Mouse (Mus musculus) cerebellum, adult 2 months (tissue): ENCODE data around the gene 4921524J17Rik. TPM values are rescaled to one million over a fixed set of nuclear protein-coding genes. Genes with fewer than 3 reads are reported as not detected.
A peak's percentile ranks its signal among the peaks of the same experiment; 100 is the strongest.

Experiments used
- DNase-seq, 2 experiments: peaks; one replicate each; pipeline ENCODE4 v3.0.0; 2021
- H3K27ac ChIP-seq: fragments of 200-500 bp; 2 replicates; pipeline ENCODE4 v1.5.1; 2012; ENCODE audit warnings: low read length, control low read depth, inconsistent platforms; ENCODE audit not compliant: insufficient read depth
- H3K27me3 ChIP-seq: fragments of 200-500 bp; 2 replicates; pipeline ENCODE4 v1.6.1; 2012; ENCODE audit warnings: inconsistent platforms, mild to moderate bottlenecking, low read length, moderate library complexity; ENCODE audit not compliant: control insufficient read depth, insufficient read depth
- H3K4me1 ChIP-seq: fragments of 200-500 bp; 2 replicates; pipeline ENCODE4 v1.6.1; 2011; ENCODE audit warnings: low read length; ENCODE audit not compliant: control insufficient read depth, insufficient read depth
- H3K4me3 ChIP-seq: fragments of 200-500 bp; replicated peaks from 2 replicates; pipeline ENCODE3; 2011; ENCODE audit warnings: mild to moderate bottlenecking, low read depth, low read length, control low read depth; ENCODE audit not compliant: insufficient read depth
- CTCF ChIP-seq: fragments of 200-500 bp; IDR thresholded peaks from 2 replicates; pipeline ENCODE4 v1.5.1; 2011; ENCODE audit warnings: low read depth, mild to moderate bottlenecking, control low read depth, low read length, moderate library complexity, borderline replicate concordance; ENCODE audit not compliant: insufficient read depth
- POLR2A ChIP-seq: fragments of 200-500 bp; IDR thresholded peaks from 2 replicates; pipeline ENCODE4 v1.6.1; 2011; ENCODE audit warnings: low read length, control low read depth, borderline replicate concordance; ENCODE audit not compliant: insufficient read depth
- WGBS: fragments of 180-500 bp; shearing (Covaris S2); methylation state at CpG from one replicate; pipeline ENCODE4 v1.1.7; 2018; 5-methylcytosine and 5-hydroxymethylcytosine counted together
- polyA plus RNA-seq: library from polyadenylated mRNA; depleted of rRNA; stranded (reverse); fragments of >200 nt; gene quantifications from 2 replicates; pipeline ENCODE4 v1.2.3, GENCODE M21; 2012

The 4921524J17Rik gene
- polyA plus RNA-seq, 1 experiment: 13.8 TPM

DNA sequence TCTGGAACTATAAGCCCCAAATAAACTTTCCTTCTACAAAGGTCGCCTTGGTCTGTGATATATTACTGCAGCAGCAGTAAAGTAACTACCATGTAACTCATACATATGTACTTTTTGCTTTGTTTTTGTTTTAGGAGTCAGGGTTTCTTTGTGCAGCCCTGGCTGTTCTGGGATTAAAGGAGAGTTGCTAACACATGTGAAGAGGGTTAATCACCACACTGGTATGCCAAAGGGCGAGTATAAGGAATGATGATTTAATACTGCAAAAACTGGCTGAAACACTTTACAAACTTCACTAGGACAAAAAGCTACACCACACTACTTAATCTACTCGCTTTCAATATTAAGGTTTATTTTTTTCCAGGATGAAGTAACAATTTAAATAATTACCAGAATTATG lies 24.1 kb downstream of the 4921524J17Rik start:
- DNase-seq: no peak
- TF ChIP-seq POLR2A: no peak
- no peak for TF ChIP-seq CTCF
- whole genome bisulfite sequencing: 85% methylated on average over 3 of the region's 3 CpGs
- H3K27me3 ChIP-seq: no peaks in the 10 kb centered on the region
- no peak overlapping the region for H3K4me3 ChIP-seq
- H3K27ac ChIP-seq: no peak overlapping the region
- no peaks in the 10 kb centered on the region for H3K4me1 ChIP-seq

DNA sequence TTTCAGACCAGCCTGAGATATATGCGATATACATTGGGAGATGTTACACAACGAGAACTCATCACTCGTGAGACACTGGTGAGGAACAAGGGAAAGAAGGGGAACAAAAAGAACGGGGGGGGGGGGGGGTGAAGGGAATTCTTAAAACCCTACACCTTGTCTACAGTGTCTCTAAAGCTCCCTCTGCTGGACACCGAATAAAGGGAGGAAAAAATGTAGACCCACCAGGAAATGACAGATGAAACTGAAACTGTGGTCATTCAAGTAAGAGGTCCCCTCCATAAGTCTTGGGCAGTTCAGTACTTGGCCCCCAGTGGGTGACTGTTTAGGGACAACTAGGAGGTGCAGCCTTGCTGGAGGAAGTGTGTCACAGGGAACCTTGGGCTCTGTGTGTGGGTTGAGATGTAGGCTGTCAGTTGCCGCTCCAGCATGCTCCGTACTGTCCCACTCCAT lies 24.6 kb downstream of the 4921524J17Rik start:
- no peaks in the 10 kb centered on the region for H3K4me1 ChIP-seq
- H3K4me3 ChIP-seq: no peak overlapping the region
- no peak for DNase-seq
- no peaks in the 10 kb centered on the region for H3K27me3 ChIP-seq
- 66% methylated on average over 7 of the region's 7 CpGs for WGBS
- TF ChIP-seq POLR2A: no peak
- peak; percentile 13; the same call in 1 of the 2 replicates for TF ChIP-seq CTCF
- H3K27ac ChIP-seq: no peak overlapping the region

DNA sequence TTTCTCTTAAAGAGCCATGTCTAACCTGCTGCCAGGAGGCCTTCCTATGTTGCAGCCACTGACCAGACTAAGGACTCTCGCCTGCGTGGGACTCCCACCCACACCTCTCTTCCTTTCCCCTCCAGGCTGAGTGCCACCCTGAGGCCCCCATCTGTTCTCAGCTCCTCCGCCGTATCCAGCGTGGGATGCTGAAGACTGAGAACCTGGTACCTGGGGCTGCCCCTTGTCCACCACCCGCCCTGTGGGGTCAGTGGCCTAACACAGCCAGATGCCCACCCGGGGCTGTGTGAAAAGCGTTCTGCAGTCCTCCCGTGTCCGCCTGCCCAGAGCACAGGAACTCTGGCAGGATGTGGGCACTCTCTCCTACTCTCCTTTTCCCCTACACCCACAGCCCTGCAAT lies 26.7 kb downstream of the 4921524J17Rik start:
- H3K27me3 ChIP-seq: no peaks in the 10 kb centered on the region
- no peak for DNase-seq
- H3K4me1 ChIP-seq: no peaks in the 10 kb centered on the region
- TF ChIP-seq POLR2A (no peak), CTCF (no peak)
- 51% methylated on average over 10 of the region's 10 CpGs for WGBS
- H3K4me3 ChIP-seq: no peak overlapping the region
- no peak overlapping the region for H3K27ac ChIP-seq

DNA sequence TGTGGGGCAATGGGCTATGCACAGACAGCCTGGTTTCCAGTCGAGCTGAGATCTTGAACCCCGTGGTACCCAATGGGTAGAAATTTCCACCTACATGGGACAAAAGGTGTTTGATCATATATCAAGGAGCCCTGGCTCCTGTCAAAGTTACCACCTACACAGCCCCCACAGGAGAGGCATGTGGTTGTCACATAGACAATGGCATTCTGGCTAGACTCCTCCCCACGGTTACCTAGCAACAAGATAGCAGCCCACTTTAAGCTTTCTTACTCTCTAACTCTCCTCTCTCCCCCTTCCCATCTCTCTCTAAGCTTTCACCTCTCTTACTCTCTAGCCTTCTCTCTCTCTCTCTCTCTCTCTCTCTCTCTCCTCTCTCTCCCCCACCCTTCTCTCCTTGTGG lies 27.2 kb downstream of the 4921524J17Rik start:
- Histone ChIP-seq H3K27ac (no peak overlapping the region), H3K4me3 (no peak overlapping the region), H3K4me1 (no peaks in the 10 kb centered on the region), H3K27me3 (no peaks in the 10 kb centered on the region)
- 48% methylated on average over 3 of the region's 3 CpGs for WGBS
- TF ChIP-seq POLR2A (no peak), CTCF (no peak)
- DNase-seq: no peak

DNA sequence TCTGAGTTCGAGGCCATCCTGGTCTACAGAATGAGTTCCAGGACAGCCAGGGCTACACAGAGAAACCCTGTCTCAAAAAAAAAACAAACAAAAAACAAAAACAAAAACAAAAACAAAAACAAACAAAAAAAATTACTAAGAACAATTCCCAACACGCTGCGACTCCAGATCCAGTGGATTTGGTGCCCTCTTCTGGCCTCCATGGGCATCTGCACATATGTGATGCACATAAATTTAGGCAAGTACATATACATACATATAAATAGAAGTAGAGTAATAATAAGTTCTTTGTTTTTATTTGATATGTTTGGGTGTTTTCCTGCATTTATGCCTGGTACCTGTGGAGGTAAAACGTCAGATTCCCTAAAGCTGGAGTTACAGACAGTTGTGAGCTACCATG lies 34.1 kb downstream of the 4921524J17Rik start:
- no peak for DNase-seq
- 96% methylated on average over 4 of the region's 4 CpGs for WGBS
- Histone ChIP-seq H3K4me1 (no peaks in the 10 kb centered on the region), H3K27me3 (no peaks in the 10 kb centered on the region), H3K27ac (no peak overlapping the region), H3K4me3 (no peak overlapping the region)
- TF ChIP-seq CTCF: no peak
- no peak for TF ChIP-seq POLR2A

DNA sequence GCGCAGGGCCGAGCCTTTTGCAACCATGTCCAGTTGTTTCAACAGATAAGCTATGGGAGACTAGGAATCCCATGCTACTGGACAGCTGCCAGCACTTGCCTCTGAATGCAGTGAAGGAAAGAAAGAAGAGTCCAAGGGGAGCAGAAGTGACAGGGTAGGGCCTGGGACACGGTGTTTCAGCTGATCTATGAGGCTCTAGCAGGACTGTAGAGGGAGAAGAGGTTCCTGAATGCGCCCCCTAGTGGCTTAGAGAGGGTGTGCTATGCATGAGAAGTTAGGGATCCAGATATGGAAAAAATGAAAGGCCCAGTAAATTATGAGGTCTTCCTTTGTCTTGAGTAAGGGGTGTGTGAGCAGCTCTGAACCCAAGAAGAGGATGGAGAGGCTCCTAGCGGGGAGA lies 35.1 kb downstream of the 4921524J17Rik start:
- H3K27me3 ChIP-seq: no peaks in the 10 kb centered on the region
- DNase-seq: peak in 1 of 2 experiments; percentile 13
- H3K4me3 ChIP-seq: no peak overlapping the region
- H3K27ac ChIP-seq: no peak overlapping the region
- TF ChIP-seq POLR2A (no peak), CTCF (peak; percentile 47; the same call in 1 of the 2 replicates)
- no peaks in the 10 kb centered on the region for H3K4me1 ChIP-seq
- 44% methylated on average over 5 of the region's 5 CpGs for WGBS

DNA sequence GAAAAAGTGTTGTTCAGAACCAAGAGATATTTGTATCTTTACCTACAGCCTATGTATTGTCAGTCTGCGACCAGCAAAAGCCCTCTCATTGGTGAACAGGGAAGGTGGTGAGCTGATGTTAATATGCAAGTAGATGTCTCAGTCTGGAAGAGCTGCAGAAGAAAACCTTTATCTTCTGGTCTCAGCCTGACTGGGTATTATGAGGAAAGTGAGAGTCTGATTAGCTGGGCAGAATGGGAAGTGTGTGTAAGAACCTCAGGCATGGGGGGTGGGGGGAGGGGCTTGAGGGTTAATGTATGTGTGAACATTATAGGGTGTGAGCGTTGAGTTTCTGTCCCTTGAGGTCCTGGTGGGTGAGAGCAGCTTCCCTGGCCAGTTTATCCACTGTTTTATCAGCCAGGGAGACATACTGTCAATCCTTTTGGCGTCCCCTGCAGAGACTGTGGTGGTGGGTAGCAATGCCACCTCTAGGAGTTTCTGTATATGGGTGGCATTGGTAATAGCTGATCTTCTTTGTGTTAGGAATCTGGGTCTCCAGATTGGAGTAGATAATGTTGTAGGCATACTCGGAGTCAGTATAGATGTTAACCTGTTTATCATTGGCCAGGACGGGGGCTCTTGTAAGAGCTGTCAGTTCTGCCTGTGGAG lies 36.1 kb downstream of the 4921524J17Rik start:
- TF ChIP-seq CTCF (no peak), POLR2A (no peak)
- DNase-seq: no peak
- Histone ChIP-seq H3K4me1 (no peaks in the 10 kb centered on the region), H3K27ac (no peak overlapping the region), H3K4me3 (no peak overlapping the region), H3K27me3 (no peaks in the 10 kb centered on the region)
- 91% methylated on average over 5 of the region's 5 CpGs for WGBS

DNA sequence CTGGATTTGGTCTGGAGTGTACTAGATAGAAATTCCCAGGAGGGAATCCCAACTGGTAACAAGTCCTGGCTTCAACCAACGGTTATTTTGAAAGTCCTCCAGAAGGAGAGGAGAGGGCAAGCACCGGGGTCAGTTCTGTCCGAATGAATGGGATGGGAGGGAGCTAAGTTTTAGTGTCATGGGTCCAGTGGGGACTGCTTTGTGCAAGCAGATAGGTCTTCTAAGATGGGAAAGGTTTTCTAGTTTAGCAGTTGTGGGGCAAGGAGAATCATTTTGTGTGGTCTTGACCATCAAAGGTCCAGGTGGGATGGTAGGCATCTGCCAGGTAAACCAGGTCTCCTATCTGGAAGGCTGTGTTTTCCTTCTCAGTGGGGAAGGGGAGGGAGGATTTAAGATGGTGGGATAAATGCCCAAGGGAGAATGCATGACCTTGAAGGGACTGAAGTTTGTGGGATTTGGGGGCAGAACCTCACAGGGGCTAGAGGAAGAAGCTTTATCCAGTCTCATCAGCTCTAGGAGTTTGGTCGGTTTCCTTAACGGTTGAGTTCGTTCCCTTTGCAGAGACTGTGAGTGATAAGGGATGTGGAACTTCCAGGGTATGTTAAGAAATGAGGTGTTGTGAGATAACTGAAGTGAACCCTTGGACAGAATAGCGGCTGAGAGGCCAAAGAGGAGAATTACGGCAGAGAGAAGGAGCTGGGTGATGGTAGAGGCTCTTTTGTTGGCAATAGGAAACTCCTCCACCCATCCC lies 36.8 kb downstream of the 4921524J17Rik start:
- TF ChIP-seq POLR2A (no peak), CTCF (no peak)
- no peak for DNase-seq
- Histone ChIP-seq H3K4me3 (no peak overlapping the region), H3K4me1 (no peaks in the 10 kb centered on the region), H3K27me3 (no peaks in the 10 kb centered on the region), H3K27ac (no peak overlapping the region)
- 78% methylated on average over 8 of the region's 8 CpGs for WGBS
